Mouse (Mus musculus) lung, embryonic 14.5 days (tissue): ENCODE results near the gene Tenm3. TPM values are rescaled to one million over a fixed set of nuclear protein-coding genes. Genes with fewer than 3 reads are reported as not detected.

ENCODE experiments used
- ATAC-seq: fragments of 200-750 bp; cut with Nextera tagmentation; 2 replicates; pipeline ENCODE4 v1.8.0; 2017; ENCODE audit warnings: mild to moderate bottlenecking, moderate TSS enrichment, moderate library complexity; ENCODE audit not compliant: insufficient read depth
- DNase-seq: peaks from one replicate; pipeline ENCODE4 v3.0.0-alpha.2; 2015
- H3K27ac ChIP-seq: fragments of 300-500 bp; sonication (generic); 2 replicates; pipeline ENCODE4 v1.5.1; 2014; ENCODE audit warnings: low read depth, mild to moderate bottlenecking, moderate library complexity
- H3K27me3 ChIP-seq: fragments of 300-500 bp; sonication (generic); 2 replicates; pipeline ENCODE4 v1.6.1; 2014; ENCODE audit warnings: low read length, control low read depth; ENCODE audit not compliant: insufficient read depth
- H3K36me3 ChIP-seq: fragments of 300-500 bp; sonication (generic); 2 replicates; pipeline ENCODE4 v1.6.1; 2014; ENCODE audit warnings: control low read depth; ENCODE audit not compliant: insufficient read depth
- H3K4me1 ChIP-seq: fragments of 300-500 bp; sonication (generic); 2 replicates; pipeline ENCODE4 v1.6.1; 2014; ENCODE audit warnings: antibody characterized with exemption, control low read depth; ENCODE audit not compliant: insufficient read depth
- H3K4me2 ChIP-seq: fragments of 300-500 bp; sonication (generic); 2 replicates; pipeline ENCODE4 v1.6.1; 2014; ENCODE audit warnings: mild to moderate bottlenecking
- H3K4me3 ChIP-seq: fragments of 300-500 bp; sonication (generic); 2 replicates; pipeline ENCODE4 v1.5.1; 2014; ENCODE audit warnings: low read depth, low read length
- H3K9ac ChIP-seq: fragments of 300-500 bp; sonication (generic); 2 replicates; pipeline ENCODE4 v1.6.1; 2014
- H3K9me3 ChIP-seq: fragments of 300-500 bp; sonication (generic); 2 replicates; pipeline ENCODE4 v1.6.1; 2016; ENCODE audit warnings: low read depth, low read length, control low read depth
- CTCF ChIP-seq: IDR thresholded peaks from 2 replicates; pipeline ENCODE4 v1.5.1; 2016; ENCODE audit warnings: antibody characterized with exemption, low read depth
- WGBS: fragments of 180-500 bp; shearing (Covaris S2); extraction: QIAGEN DNeasy Blood & Tissue Kit; methylation state at CpG from one replicate; pipeline ENCODE4 v1.1.7; 2014; 5-methylcytosine and 5-hydroxymethylcytosine counted together
- polyA plus RNA-seq: library from polyadenylated mRNA; unstranded; fragments of >200 nt; fragmentation: Nextera tagmentation; extraction: Ambion mirVana; gene quantifications from 2 replicates; pipeline ENCODE4 v1.2.1, GENCODE M21; 2014

The Tenm3 gene
- polyA plus RNA-seq, 1 experiment from 2014 or later, result 9.8 TPM

GRCm38 (mm10) chr8:48849091-48849616 is 5.4 kb upstream of the Tenm3 start:
- Histone ChIP-seq H3K4me2 (no peak overlapping the region), H3K27ac (no peak overlapping the region), H3K36me3 (no peaks in the 10 kb centered on the region), H3K4me1 (no peaks in the 10 kb centered on the region), H3K9me3 (no peaks in the 10 kb centered on the region), H3K9ac (no peak overlapping the region), H3K4me3 (no peak overlapping the region), H3K27me3 (peaks cover 33% of the 10 kb centered on the region)
- ATAC-seq (no peak), DNase-seq (no peak)
- 71% methylated on average over 6 of the region's 6 CpGs for WGBS
- TF ChIP-seq CTCF, result no peak

- Histone ChIP-seq H3K4me1 (no peaks in the 10 kb centered on the region), H3K27ac (no peak overlapping the region), H3K27me3 (peaks cover 58% of the 10 kb centered on the region), H3K9me3 (no peaks in the 10 kb centered on the region), H3K4me3 (peak overlapping the region; percentile 71), H3K36me3 (no peaks in the 10 kb centered on the region), H3K9ac (peak overlapping the region; percentile 13), H3K4me2 (peak overlapping the region; percentile 80)
- DNase-seq, result peak; percentile 37
- peak; percentile 21; the same call in 1 of the 2 replicates for ATAC-seq
- no peak for TF ChIP-seq CTCF
- WGBS, result 8% methylated on average over 12 of the region's 12 CpGs
These were observed 1.2 kb upstream of the Tenm3 start for GRCm38 (mm10) chr8:48844961-48845360.

- ATAC-seq, result peak; percentile 15; the same call in 1 of the 2 replicates
- H3K9ac ChIP-seq, result peak overlapping the region; percentile 13
- H3K9me3 ChIP-seq, result no peaks in the 10 kb centered on the region
- H3K36me3 ChIP-seq, result no peaks in the 10 kb centered on the region
- TF ChIP-seq CTCF, result no peak
- peaks cover 58% of the 10 kb centered on the region for H3K27me3 ChIP-seq
- no peaks in the 10 kb centered on the region for H3K4me1 ChIP-seq
- 1% methylated on average over 14 of the region's 14 CpGs for WGBS
- peak overlapping the region; percentile 71 for H3K4me3 ChIP-seq
- DNase-seq, result peak; percentile 3
- H3K4me2 ChIP-seq, result peak overlapping the region; percentile 80
- H3K27ac ChIP-seq, result no peak overlapping the region
These were observed 687 bp upstream of the Tenm3 start for GRCm38 (mm10) chr8:48844370-48844905.

- H3K4me3 ChIP-seq, result peak overlapping the region; percentile 71
- peak overlapping the region; percentile 69 for H3K9ac ChIP-seq
- WGBS, result under 1% methylated on average over 79 of the region's 93 CpGs
- H3K27ac ChIP-seq, result peak overlapping the region; percentile 54; the same call in 1 of the 2 replicates
- DNase-seq, result peak; percentile 71
- no peaks in the 10 kb centered on the region for H3K9me3 ChIP-seq
- H3K4me1 ChIP-seq, result no peaks in the 10 kb centered on the region
- TF ChIP-seq CTCF, result no peak
- ATAC-seq, result peak; percentile 85
- H3K4me2 ChIP-seq, result peak overlapping the region; percentile 80
- no peaks in the 10 kb centered on the region for H3K36me3 ChIP-seq
- peaks cover 60% of the 10 kb centered on the region for H3K27me3 ChIP-seq
These were observed 490 bp downstream of the Tenm3 start for GRCm38 (mm10) chr8:48842991-48843930.

GRCm38 (mm10) chr8:48842516-48842990 is 1.2 kb downstream of the Tenm3 start:
- DNase-seq, result peak; percentile 48
- H3K36me3 ChIP-seq, result no peaks in the 10 kb centered on the region
- 0% methylated on average over 11 of the region's 11 CpGs for WGBS
- H3K9me3 ChIP-seq, result no peaks in the 10 kb centered on the region
- peak overlapping the region; percentile 54; the same call in 1 of the 2 replicates for H3K27ac ChIP-seq
- H3K4me2 ChIP-seq, result peak overlapping the region; percentile 80
- peak overlapping the region; percentile 71 for H3K4me3 ChIP-seq
- TF ChIP-seq CTCF, result no peak
- ATAC-seq, result peak; percentile 6; the same call in 1 of the 2 replicates
- peak overlapping the region; percentile 69 for H3K9ac ChIP-seq
- H3K27me3 ChIP-seq, result peaks cover 62% of the 10 kb centered on the region
- no peaks in the 10 kb centered on the region for H3K4me1 ChIP-seq

GRCm38 (mm10) chr8:48842035-48842434 is 1.7 kb downstream of the Tenm3 start:
- Histone ChIP-seq H3K4me3 (peak overlapping the region; percentile 71), H3K9ac (no peak overlapping the region), H3K4me2 (peak overlapping the region; percentile 80), H3K4me1 (no peaks in the 10 kb centered on the region), H3K27ac (no peak overlapping the region), H3K9me3 (no peaks in the 10 kb centered on the region), H3K36me3 (no peaks in the 10 kb centered on the region), H3K27me3 (peaks cover 57% of the 10 kb centered on the region)
- DNase-seq (no peak), ATAC-seq (no peak)
- no peak for TF ChIP-seq CTCF
- 4% methylated on average over 4 of the region's 4 CpGs for WGBS

- no peak for ATAC-seq
- 73% methylated on average over 2 of the region's 2 CpGs for WGBS
- no peak for TF ChIP-seq CTCF
- Histone ChIP-seq H3K9ac (no peak overlapping the region), H3K4me3 (no peak overlapping the region), H3K9me3 (no peaks in the 10 kb centered on the region), H3K27me3 (peaks cover 10% of the 10 kb centered on the region; the same call in 1 of the 2 replicates), H3K27ac (no peak overlapping the region), H3K4me1 (no peaks in the 10 kb centered on the region), H3K36me3 (no peaks in the 10 kb centered on the region), H3K4me2 (no peak overlapping the region)
- no peak for DNase-seq
These were observed 8.0 kb downstream of the Tenm3 start for GRCm38 (mm10) chr8:48835745-48836144.
